Mouse (Mus musculus) hematopoietic stem cell, adult 5-6 weeks (primary cell): ENCODE measurements around the gene Spen. TPM values are rescaled to one million over a fixed set of nuclear protein-coding genes. Genes with fewer than 3 reads are reported as not detected.
"Not testable (repeated sequence)": the region's sequence is repeated elsewhere in the genome, so short reads cannot be mapped to it uniquely, and the experiment has no call there.

Experiments used
- ATAC-seq, 2 experiments: fragments of 125-278 bp in 1 of 2; replicated peaks in 1 of 2; 2 replicates each; pipeline ENCODE4 v1.8.0; 2016 to 2017; ENCODE audit warnings: inconsistent platforms in 2 of 2, mild to moderate bottlenecking in 2 of 2, moderate number of reproducible peaks in 2 of 2, low read depth in 1 of 2, moderate TSS enrichment in 1 of 2; ENCODE audit not compliant: low FRiP score in 2 of 2, poor library complexity in 2 of 2, severe bottlenecking in 2 of 2, insufficient read depth in 1 of 2, low TSS enrichment in 1 of 2
- total RNA-seq: library from RNA; stranded (forward); fragments of 172-1452, 232-1000 nt; gene quantifications from 2 replicates; pipeline ENCODE4 v1.2.3, GENCODE M21; 2017

Spen gene
- total RNA-seq, 1 experiment from 2014 or later = 26.7 TPM

- no peak for ATAC-seq
These were observed 26.3 kb upstream of the Spen start for GRCm38 (mm10) chr4:141564660-141565059.

- no peak for ATAC-seq
These were observed 25.8 kb upstream of the Spen start for GRCm38 (mm10) chr4:141564209-141564608.

- no peak for ATAC-seq
These were observed 23.9 kb upstream of the Spen start for GRCm38 (mm10) chr4:141562281-141562680.

- ATAC-seq = not testable (repeated sequence)
These were observed 23.0 kb upstream of the Spen start for GRCm38 (mm10) chr4:141561331-141561919.

- peak; percentile 70 to 73; a peak in 3 of 4 replicates for ATAC-seq
These were observed 21.5 kb upstream of the Spen start for GRCm38 (mm10) chr4:141559898-141560263.

GRCm38 (mm10) chr4:141559131-141559897 is 20.9 kb upstream of the Spen start:
- peak; percentile 88 to 91 for ATAC-seq

GRCm38 (mm10) chr4:141558658-141559057 is 20.3 kb upstream of the Spen start:
- peak; percentile 10 to 30; a peak in 2 of 4 replicates for ATAC-seq

GRCm38 (mm10) chr4:141556163-141556562 is 17.8 kb upstream of the Spen start:
- ATAC-seq = not testable (repeated sequence)

- ATAC-seq = not testable (repeated sequence)
These were observed 16.0 kb upstream of the Spen start for GRCm38 (mm10) chr4:141554255-141554865.

- ATAC-seq = peak; percentile 95 to 97
These were observed 14.1 kb upstream of the Spen start for GRCm38 (mm10) chr4:141552484-141552883.

GRCm38 (mm10) chr4:141547299-141547698 is 8.9 kb upstream of the Spen start:
- no peak for ATAC-seq

- peak; percentile 76 to 81 for ATAC-seq
These were observed 8.2 kb upstream of the Spen start for GRCm38 (mm10) chr4:141546334-141547200.

- peak; percentile 77 to 85 for ATAC-seq
These were observed 7.4 kb upstream of the Spen start for GRCm38 (mm10) chr4:141545743-141546333.

GRCm38 (mm10) chr4:141545071-141545742 is 6.8 kb upstream of the Spen start:
- peak in 1 of 2 experiments; percentile 23; a peak in 1 of 4 replicates for ATAC-seq

- no peak for ATAC-seq
These were observed 6.1 kb upstream of the Spen start for GRCm38 (mm10) chr4:141544536-141544935.

- no peak for ATAC-seq
These were observed 5.2 kb upstream of the Spen start for GRCm38 (mm10) chr4:141543593-141543992.

GRCm38 (mm10) chr4:141541851-141542250 is 3.5 kb upstream of the Spen start:
- no peak for ATAC-seq
